Mouse (Mus musculus) kidney, adult 11 months (tissue): ENCODE results near the gene Gjb1.
"Not testable (repeated sequence)": the region's sequence is repeated elsewhere in the genome, so short reads cannot be mapped to it uniquely, and the experiment has no call there.

Experiments used
- DNase-seq: peaks from one replicate; pipeline ENCODE4 v3.0.0; 2022

Gjb1 gene

DNA sequence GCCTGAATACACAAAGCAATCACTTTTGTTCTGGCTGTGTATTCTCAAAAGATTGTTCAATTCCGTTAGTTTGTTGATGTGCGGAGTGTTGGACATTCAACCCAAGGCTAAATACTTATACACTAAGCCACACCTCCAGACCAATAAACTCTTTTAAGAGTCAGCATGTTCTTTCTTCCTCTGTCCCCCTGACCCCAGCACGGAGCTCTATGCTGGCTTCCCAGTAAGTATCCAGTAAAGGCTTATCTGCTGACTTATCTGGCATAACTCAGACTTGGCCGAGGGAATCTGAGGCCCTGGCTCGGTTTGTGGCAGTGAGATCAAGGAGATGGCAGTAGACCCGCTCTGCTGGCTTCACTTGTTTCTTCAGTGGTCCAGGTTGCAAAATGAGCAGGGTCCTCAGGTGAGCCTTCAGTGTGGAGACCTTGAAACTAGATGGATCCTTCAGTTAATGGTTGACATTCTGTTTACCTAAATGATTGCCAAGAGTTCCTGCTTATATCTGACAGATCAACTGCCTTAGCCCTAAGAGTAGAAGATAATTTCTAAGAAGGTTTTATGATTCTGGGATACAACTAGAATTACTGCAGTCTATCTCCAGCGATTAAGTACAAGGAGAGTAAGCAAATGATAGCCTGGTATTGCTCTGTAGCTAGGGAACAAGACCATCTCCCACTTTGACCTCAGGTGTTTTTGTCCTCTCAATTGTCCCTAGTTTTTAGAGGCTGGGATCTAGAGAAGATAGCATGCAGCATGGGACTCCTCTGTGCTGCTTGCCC is at the start of gene Gjb1:
Gjb1 (plus strand) TSS at position 189 of the 779 bp plus-strand sequence.
- DNase-seq = no peak

DNA sequence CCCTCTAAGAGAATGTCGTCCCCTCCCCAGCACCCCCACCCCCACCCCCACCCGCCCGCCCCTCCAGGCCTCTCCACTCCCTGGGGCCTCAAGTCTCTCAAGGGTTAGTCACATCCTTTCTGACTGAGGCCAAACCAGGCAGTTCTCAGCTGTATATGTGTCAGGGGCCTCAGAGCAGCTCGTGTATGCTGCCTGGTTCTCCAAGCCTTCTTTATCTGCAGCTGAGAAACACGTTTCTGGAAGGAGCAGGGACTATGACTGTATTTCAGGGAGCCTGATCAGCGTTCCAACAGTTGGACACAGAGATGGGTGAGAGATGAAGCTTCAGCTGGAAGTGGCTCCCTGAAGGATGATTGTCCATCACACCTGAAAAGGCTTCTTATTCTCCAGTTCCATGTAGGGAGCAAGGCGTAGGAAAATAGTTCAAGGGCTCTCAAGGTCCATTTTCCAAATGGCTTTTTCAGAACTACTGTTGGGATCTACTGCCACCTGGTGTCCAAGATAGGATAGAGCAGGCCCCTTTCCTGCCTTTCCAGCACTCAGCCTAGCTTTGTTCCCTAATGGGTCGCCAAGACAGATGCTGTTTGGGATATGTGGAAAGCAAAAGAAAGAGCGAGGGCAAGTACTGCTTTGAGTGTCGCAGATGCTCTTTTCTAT is 46.7 kb upstream of the Gjb1 start:
- peak; percentile 33 for DNase-seq

DNA sequence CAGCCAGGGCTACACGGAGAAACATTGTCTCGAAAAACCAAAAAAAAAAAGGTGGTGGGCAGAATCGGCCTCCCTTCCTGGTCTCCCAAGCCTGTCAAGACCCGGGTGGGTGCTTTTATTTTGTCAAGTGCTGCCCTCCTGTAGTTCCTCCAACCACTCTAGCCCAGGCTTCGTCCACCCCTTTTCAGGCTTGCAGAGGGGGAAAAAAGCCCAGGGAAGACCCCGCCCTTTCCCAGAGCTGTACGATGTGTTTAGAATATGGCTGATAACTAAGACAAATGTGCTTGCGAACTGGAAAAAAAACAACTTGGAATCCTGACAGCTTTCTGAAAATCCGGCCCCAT is 44.2 kb upstream of the Gjb1 start:
- DNase-seq = no peak

DNA sequence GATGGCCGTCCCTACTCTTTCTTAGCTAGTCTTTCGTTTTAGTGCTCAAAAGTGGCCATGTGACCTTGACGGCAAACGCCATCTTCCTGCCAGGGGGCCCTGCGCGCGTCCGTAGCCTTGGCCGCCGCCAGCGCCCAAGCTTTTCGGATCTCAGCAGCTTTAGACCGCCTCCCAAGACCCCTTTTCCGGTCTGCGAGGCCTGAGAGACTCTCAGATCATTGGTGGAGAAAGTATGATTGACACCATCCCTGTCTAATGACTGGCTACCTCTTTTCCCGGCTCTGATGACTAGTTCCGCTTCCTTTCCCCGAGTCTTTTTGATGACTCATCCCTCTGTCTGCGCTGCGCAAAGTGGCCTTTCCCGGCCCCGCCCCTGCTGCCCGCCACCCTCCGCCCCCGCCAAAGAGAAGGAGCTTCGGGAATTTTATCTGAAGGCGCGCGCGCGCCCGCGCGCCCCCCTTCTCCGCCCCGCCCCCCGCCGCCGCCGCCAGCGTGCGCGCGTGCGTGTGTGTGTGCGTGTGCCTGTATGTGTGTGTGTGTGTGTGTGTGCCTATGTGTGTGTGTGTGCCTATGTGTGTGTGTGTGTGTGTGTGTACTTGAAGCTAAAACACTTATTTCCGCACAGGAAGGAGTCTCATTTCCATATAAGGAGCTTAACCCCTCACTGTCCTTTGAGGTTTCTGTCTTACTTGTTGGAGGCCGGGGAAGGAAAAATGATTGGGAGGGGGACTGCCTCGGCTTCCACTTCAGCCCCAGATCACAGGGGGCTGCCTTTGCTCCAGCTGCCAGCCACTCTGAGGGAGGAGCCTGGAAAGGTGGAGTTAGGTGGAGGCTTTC is 43.6 kb upstream of the Gjb1 start:
- DNase-seq = peak; percentile 94

- no peak for DNase-seq
Measured at GRCm38 (mm10) chrX:101334606-101335005, 41.6 kb upstream of the Gjb1 start.

DNA sequence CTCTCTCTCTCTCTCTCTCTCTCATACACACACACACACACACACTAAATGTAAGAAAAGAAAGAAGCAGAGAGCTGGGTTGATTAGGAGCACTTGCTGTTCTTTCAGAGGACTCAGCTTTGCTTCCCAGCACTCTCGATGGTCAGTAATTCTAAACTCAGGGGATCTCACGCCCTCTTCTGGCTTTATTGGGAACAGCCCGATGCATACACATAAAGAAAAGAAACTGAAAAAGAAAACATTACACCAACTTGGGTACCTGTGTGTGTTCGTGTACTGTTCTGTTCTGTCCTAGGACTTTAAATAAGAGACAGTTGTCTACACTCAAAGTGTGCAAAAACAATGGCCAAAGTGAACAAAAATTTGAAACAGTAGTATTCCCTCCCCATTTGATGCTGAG is 37.5 kb upstream of the Gjb1 start:
- no peak for DNase-seq

DNA sequence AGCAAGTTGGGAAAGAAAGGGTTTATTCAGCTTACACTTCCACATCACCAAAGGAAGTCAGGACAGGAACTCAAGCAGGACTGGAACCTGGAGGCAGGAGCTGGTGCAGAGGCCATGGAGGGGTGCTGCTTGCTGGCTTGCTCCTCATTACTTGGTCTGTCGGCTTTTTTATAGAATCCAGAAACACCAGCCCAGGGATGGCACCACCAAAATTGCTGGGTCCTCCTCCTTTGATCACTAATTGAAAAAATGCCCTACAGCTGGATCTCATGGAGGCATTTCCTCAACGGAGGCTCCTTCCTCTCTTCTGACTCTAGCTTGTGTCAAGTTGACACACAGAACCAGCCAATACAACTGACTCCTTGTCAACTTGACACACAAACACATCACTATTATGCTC is 33.3 kb upstream of the Gjb1 start:
- DNase-seq = not testable (repeated sequence)

- DNase-seq = no peak
Measured at GRCm38 (mm10) chrX:101345456-101345855, 30.7 kb upstream of the Gjb1 start.

GRCm38 (mm10) chrX:101346475-101346874 is 29.7 kb upstream of the Gjb1 start:
- DNase-seq = no peak

DNA sequence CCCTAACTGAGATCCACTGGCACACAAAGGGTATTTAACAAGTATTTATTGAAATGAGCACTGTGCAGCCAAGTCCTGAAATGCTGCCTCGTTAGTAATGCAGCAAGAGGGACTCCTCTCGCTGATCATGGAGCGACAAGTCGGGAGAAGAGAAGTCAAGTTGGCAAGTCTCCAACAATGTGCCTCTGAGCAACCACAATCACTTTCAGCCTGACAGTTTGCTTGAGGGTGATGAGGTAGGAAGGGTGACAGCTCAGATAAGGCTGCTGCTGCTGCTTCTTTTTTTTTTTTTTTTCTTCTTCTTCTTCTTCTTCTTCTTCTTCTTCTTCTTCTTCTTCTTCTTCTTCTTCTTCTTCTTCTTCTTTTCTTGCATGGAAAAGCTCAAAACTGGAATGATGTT is 25.0 kb upstream of the Gjb1 start:
- DNase-seq = no peak

DNA sequence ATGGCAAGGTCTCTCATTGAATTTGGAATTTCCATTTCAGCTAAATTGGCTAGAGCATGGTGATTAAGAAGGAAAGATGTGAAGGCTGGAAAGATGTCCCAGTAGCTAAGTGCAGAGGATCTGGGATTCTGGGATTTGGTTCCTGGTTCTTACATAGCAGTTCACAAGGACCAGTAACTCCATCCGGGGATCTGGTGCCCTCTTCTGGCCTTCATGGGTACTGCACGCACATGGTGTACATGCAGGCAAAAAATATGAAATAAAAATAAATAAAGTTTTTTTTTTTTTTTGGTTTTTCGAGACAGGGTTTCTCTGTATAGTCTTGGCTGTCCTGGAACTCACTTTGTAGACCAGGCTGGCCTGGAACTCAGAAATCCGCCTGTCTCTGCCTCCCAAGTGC is 17.3 kb upstream of the Gjb1 start:
- DNase-seq = not testable (repeated sequence)

GRCm38 (mm10) chrX:101369001-101369400 is 7.2 kb upstream of the Gjb1 start:
- no peak for DNase-seq

DNA sequence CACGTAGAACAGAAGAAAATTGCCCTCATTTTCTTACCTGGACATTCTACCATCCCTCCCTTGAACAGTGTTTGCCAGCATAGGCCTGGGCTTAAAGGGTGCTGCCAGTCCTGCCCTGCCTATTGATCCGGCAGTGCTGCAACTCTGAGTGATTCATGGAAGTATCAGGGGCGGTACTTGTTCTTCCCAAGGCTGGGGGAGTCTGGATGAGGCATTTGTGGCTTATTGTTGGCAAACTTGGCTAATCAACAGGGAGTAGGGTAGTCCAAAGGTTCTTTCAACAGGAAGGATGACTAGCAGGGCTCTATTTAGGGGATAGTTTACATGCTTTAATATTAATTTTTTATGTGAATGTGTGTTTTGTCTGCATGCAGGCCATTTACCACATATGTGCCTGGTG is 5.6 kb upstream of the Gjb1 start:
- no peak for DNase-seq

GRCm38 (mm10) chrX:101372946-101373345 is 3.2 kb upstream of the Gjb1 start:
- no peak for DNase-seq

GRCm38 (mm10) chrX:101377076-101377475 is 898 bp downstream of the Gjb1 start:
- DNase-seq = peak; percentile 73

- DNase-seq = no peak
Measured at GRCm38 (mm10) chrX:101379744-101380143, 3.6 kb downstream of the Gjb1 start.

- no peak for DNase-seq
Measured at GRCm38 (mm10) chrX:101383455-101383854, 7.3 kb downstream of the Gjb1 start.

DNA sequence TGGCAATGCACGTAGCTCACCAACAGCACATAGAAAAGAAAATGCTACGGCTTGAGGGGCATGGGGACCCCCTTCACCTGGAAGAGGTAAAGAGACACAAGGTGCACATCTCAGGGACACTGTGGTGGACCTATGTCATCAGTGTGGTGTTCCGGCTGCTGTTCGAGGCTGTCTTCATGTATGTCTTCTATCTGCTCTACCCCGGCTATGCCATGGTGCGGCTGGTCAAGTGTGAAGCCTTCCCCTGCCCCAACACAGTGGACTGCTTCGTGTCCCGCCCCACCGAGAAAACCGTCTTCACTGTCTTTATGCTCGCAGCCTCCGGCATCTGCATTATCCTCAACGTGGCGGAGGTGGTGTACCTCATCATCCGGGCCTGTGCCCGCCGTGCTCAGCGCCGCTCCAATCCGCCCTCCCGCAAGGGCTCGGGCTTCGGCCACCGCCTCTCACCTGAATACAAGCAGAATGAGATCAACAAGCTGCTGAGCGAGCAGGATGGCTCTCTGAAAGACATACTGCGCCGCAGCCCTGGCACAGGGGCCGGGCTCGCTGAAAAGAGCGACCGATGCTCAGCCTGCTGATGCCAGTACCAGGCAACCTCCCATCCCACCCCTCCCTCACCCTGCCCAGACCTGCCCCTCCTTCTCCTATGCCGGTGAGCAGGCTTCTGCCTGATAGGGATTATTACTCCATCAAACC is 8.4 kb downstream of the Gjb1 start:
- no peak for DNase-seq

GRCm38 (mm10) chrX:101386222-101386621 is 10.0 kb downstream of the Gjb1 start:
- DNase-seq = no peak

DNA sequence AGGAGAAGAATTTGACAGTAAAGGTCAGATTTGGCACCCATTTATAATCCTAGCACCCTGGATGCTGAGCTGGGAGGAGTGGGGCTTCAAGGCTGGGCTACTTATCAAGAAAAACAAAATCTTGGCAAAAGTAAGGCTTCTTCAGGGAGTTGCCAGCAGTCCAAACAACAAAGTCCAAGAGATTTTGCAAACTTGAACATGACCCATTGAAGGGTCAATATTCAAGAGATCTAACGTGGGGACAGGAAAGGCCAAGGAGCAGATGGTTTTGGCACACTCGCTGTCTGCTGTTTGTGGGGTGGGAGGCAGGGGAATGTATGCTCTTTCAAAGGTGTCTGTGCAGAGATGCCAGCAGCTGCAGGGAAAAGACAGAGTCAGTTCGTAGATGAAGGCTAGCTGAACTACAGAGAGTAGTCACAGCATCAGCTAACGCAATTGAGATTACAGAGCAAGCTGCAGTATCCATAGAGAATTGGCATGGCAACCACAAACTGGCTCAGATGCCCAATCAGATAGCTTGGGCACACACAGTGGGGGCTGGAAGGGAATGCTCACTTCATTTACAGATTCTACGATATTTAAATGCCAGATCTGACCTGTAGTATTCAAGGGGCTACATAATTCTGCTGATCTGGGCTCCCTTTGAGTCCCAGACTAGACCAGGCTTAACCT is 12.8 kb downstream of the Gjb1 start:
- peak; percentile 23 for DNase-seq

- DNase-seq = no peak
Measured at GRCm38 (mm10) chrX:101394341-101394740, 18.2 kb downstream of the Gjb1 start.

GRCm38 (mm10) chrX:101396459-101396858 is 20.3 kb downstream of the Gjb1 start:
- DNase-seq = no peak
